Mouse (Mus musculus) liver, postnatal 0 days (tissue): Measurements from ENCODE around the gene Nsmce4a. TPM values are rescaled to one million over a fixed set of nuclear protein-coding genes. Genes with fewer than 3 reads are reported as not detected.

Experiments
- ATAC-seq: fragments of 200-750 bp; cut with Nextera tagmentation; 2 replicates; pipeline ENCODE4 v1.8.0; 2017; ENCODE audit warnings: mild to moderate bottlenecking, moderate library complexity
- DNase-seq: peaks from one replicate; pipeline ENCODE4 v3.0.0-alpha.2; 2016
- H3K27ac ChIP-seq: fragments of 300-500 bp; sonication (generic); 2 replicates; pipeline ENCODE4 v1.5.1; 2014; ENCODE audit warnings: antibody characterized with exemption, moderate library complexity, mild to moderate bottlenecking, low read depth
- H3K27me3 ChIP-seq: fragments of 300-500 bp; sonication (generic); 2 replicates; pipeline ENCODE4 v1.6.1; 2014; ENCODE audit warnings: low read length, control low read depth, mixed read lengths; ENCODE audit not compliant: insufficient read depth
- H3K36me3 ChIP-seq: fragments of 300-500 bp; sonication (generic); replicated peaks from 2 replicates; pipeline ENCODE4 v1.6.1; 2014; ENCODE audit warnings: mild to moderate bottlenecking, control low read depth, low read length, moderate library complexity, mixed read lengths; ENCODE audit not compliant: insufficient read depth
- H3K4me1 ChIP-seq: fragments of 300-500 bp; sonication (generic); 2 replicates; pipeline ENCODE4 v1.6.1; 2014; ENCODE audit warnings: antibody characterized with exemption, mild to moderate bottlenecking, control low read depth; ENCODE audit not compliant: insufficient read depth
- H3K4me2 ChIP-seq: fragments of 300-500 bp; sonication (generic); 2 replicates; pipeline ENCODE4 v1.6.1; 2014; ENCODE audit warnings: low read depth, mild to moderate bottlenecking, low read length, moderate library complexity, mixed read lengths
- H3K4me3 ChIP-seq: fragments of 300-500 bp; sonication (generic); 2 replicates; pipeline ENCODE4 v1.5.1; 2014; ENCODE audit warnings: low read depth, low read length
- H3K9ac ChIP-seq: fragments of 300-500 bp; sonication (generic); replicated peaks from 2 replicates; pipeline ENCODE4 v1.6.1; 2014; ENCODE audit warnings: mild to moderate bottlenecking, moderate library complexity
- H3K9me3 ChIP-seq: fragments of 300-500 bp; sonication (generic); 2 replicates; pipeline ENCODE4 v1.6.1; 2016; ENCODE audit warnings: mild to moderate bottlenecking, control low read depth, low read length, mixed read lengths
- CTCF ChIP-seq: sonication (generic); IDR thresholded peaks from 2 replicates; pipeline ENCODE4 v1.5.1; 2016; ENCODE audit warnings: antibody characterized with exemption, low read depth
- EP300 ChIP-seq: IDR thresholded peaks from 2 replicates; pipeline ENCODE4 v1.6.1; 2016; ENCODE audit warnings: antibody characterized with exemption, low read depth, mild to moderate bottlenecking
- WGBS: fragments of 180-500 bp; shearing (Covaris S2); extraction: QIAGEN DNeasy Blood & Tissue Kit; methylation state at CpG from one replicate; pipeline ENCODE4 v1.1.7; 2014; ENCODE audit not compliant: insufficient replicate concordance; 5-methylcytosine and 5-hydroxymethylcytosine counted together
- polyA plus RNA-seq: library from polyadenylated mRNA; unstranded; fragments of >200 nt; fragmentation: Nextera tagmentation; extraction: Ambion mirVana; gene quantifications from 2 replicates; pipeline ENCODE4 v1.2.1, GENCODE M21; 2015

Nsmce4a gene
- polyA plus RNA-seq, 1 experiment from 2014 or later, result 67.8 TPM

- Histone ChIP-seq H3K27ac (no peak overlapping the region; the same call in 1 of the 2 replicates), H3K9ac (no peak overlapping the region), H3K4me1 (peaks cover 8% of the 10 kb centered on the region), H3K4me2 (no peak overlapping the region), H3K36me3 (no peaks in the 10 kb centered on the region), H3K9me3 (no peaks in the 10 kb centered on the region), H3K27me3 (no peaks in the 10 kb centered on the region), H3K4me3 (no peak overlapping the region)
- WGBS, result 86% methylated on average over 10 of the region's 10 CpGs
- no peak for ATAC-seq
- no peak for DNase-seq
- TF ChIP-seq EP300 (no peak), CTCF (no peak)
Measured at GRCm38 (mm10) chr7:130573746-130574145, 828 bp upstream of the Nsmce4a start.

GRCm38 (mm10) chr7:130570472-130570871, 2.4 kb downstream of the Nsmce4a start:
- Histone ChIP-seq H3K4me1 (peaks cover 2% of the 10 kb centered on the region), H3K9ac (no peak overlapping the region), H3K27me3 (no peaks in the 10 kb centered on the region), H3K36me3 (no peaks in the 10 kb centered on the region), H3K27ac (no peak overlapping the region), H3K9me3 (no peaks in the 10 kb centered on the region), H3K4me3 (no peak overlapping the region), H3K4me2 (no peak overlapping the region)
- WGBS, result 73% methylated on average over 7 of the region's 7 CpGs
- DNase-seq (no peak), ATAC-seq (no peak)
- TF ChIP-seq CTCF (no peak), EP300 (no peak)

- no peak overlapping the region for H3K4me3 ChIP-seq
- no peaks in the 10 kb centered on the region; the same call in 1 of the 2 replicates for H3K4me1 ChIP-seq
- WGBS, result 60% methylated on average over 9 of the region's 9 CpGs
Measured at GRCm38 (mm10) chr7:130568783-130569436, 4.0 kb downstream of the Nsmce4a start.

GRCm38 (mm10) chr7:130564596-130564995, 8.3 kb downstream of the Nsmce4a start:
- 52% methylated on average over 3 of the region's 3 CpGs for WGBS
- TF ChIP-seq EP300 (no peak), CTCF (no peak)
- Histone ChIP-seq H3K27ac (no peak overlapping the region), H3K4me1 (no peaks in the 10 kb centered on the region; the same call in 1 of the 2 replicates), H3K36me3 (no peaks in the 10 kb centered on the region), H3K27me3 (no peaks in the 10 kb centered on the region), H3K4me2 (no peak overlapping the region), H3K9me3 (no peaks in the 10 kb centered on the region), H3K9ac (no peak overlapping the region), H3K4me3 (no peak overlapping the region)
- DNase-seq, result no peak
- no peak for ATAC-seq

More at GRCm38 (mm10) chr7:130568783-130569436, 4.0 kb downstream of the Nsmce4a start:
- no peak overlapping the region for H3K27ac ChIP-seq
- ATAC-seq (peak; percentile 72), DNase-seq (peak; percentile 39)
- H3K9ac ChIP-seq, result no peak overlapping the region
- H3K27me3 ChIP-seq, result no peaks in the 10 kb centered on the region
- TF ChIP-seq EP300 (no peak), CTCF (no peak)
- no peaks in the 10 kb centered on the region for H3K36me3 ChIP-seq
- no peak overlapping the region for H3K4me2 ChIP-seq
- H3K9me3 ChIP-seq, result no peaks in the 10 kb centered on the region

- WGBS, result 39% methylated on average over 4 of the region's 4 CpGs
- TF ChIP-seq EP300 (no peak), CTCF (no peak)
Measured at GRCm38 (mm10) chr7:130563880-130564279, 9.0 kb downstream of the Nsmce4a start.

DNA sequence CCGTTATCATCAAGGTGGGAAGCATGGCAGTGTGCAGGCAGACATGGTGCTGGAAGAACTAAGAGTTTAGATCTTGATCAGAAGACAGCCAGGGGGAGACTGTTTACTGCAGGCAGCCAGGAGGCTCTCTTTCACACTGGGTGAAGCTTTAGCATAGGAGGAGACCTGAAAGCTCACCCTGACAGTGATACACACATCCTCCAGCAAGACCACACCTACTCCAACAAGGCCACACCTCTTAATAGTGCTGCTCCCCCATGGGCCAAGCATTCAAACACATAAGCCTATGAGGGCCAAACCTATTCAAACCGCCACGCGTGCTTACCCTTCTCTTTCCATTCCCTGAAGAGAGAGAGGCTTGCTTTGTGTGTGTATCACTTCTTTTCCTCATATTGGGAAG, 9.6 kb downstream of the Nsmce4a start:
- Histone ChIP-seq H3K27me3 (no peaks in the 10 kb centered on the region), H3K9ac (no peak overlapping the region), H3K4me1 (no peaks in the 10 kb centered on the region), H3K4me3 (no peak overlapping the region), H3K9me3 (no peaks in the 10 kb centered on the region), H3K27ac (no peak overlapping the region), H3K4me2 (no peak overlapping the region), H3K36me3 (no peaks in the 10 kb centered on the region)
- DNase-seq (no peak), ATAC-seq (no peak)
- TF ChIP-seq EP300, result no peak
- no peak for TF ChIP-seq CTCF
- 87% methylated on average over 4 of the region's 4 CpGs for WGBS

More at GRCm38 (mm10) chr7:130563880-130564279, 9.0 kb downstream of the Nsmce4a start:
- DNase-seq (no peak), ATAC-seq (no peak)
- Histone ChIP-seq H3K36me3 (no peaks in the 10 kb centered on the region), H3K9ac (no peak overlapping the region), H3K27ac (no peak overlapping the region), H3K4me2 (no peak overlapping the region), H3K4me3 (no peak overlapping the region), H3K27me3 (no peaks in the 10 kb centered on the region), H3K9me3 (no peaks in the 10 kb centered on the region), H3K4me1 (no peaks in the 10 kb centered on the region; the same call in 1 of the 2 replicates)
